Mouse (Mus musculus): ENCODE data around the gene B3gnt9. TPM values are rescaled to one million over a fixed set of nuclear protein-coding genes. Genes with fewer than 3 reads are reported as not detected.

The B3gnt9 gene
- total RNA-seq, 2 experiments from 2014 or later = 0.27 to 0.37 TPM

- ATAC-seq (replicated peaks; ENCODE audit: poor library complexity) = peak; percentile 75
Observed at GRCm38 (mm10) chr8:105283074-105283473, 28.1 kb upstream of the B3gnt9 start.

- ATAC-seq (replicated peaks; ENCODE audit: poor library complexity) = no peak
Observed at GRCm38 (mm10) chr8:105282239-105282638, 27.3 kb upstream of the B3gnt9 start.

- ATAC-seq (replicated peaks; ENCODE audit: poor library complexity) = no peak
Observed at GRCm38 (mm10) chr8:105281821-105282220, 26.9 kb upstream of the B3gnt9 start.

GRCm38 (mm10) chr8:105280567-105280966 is 25.6 kb upstream of the B3gnt9 start:
- no peak for ATAC-seq (replicated peaks; ENCODE audit: poor library complexity)

GRCm38 (mm10) chr8:105278911-105279334 is 24.0 kb upstream of the B3gnt9 start:
- peak; percentile 78 for ATAC-seq (replicated peaks; ENCODE audit: poor library complexity)

- peak; percentile 68 for ATAC-seq (replicated peaks; ENCODE audit: poor library complexity)
Observed at GRCm38 (mm10) chr8:105276292-105277120, 21.6 kb upstream of the B3gnt9 start.

GRCm38 (mm10) chr8:105275840-105276239 is 20.9 kb upstream of the B3gnt9 start, which contains the start of gene Nol3:
Gene Nol3, plus strand, starts transcription at chr8:105276140.
- ATAC-seq (replicated peaks; ENCODE audit: poor library complexity) = no peak

GRCm38 (mm10) chr8:105275387-105275786 is 20.4 kb upstream of the B3gnt9 start:
- ATAC-seq (replicated peaks; ENCODE audit: poor library complexity) = no peak

- no peak for ATAC-seq (replicated peaks; ENCODE audit: poor library complexity)
Observed at GRCm38 (mm10) chr8:105270916-105271186, 15.9 kb upstream of the B3gnt9 start.

- ATAC-seq (replicated peaks; ENCODE audit: poor library complexity) = no peak
Observed at GRCm38 (mm10) chr8:105270101-105270915, 15.4 kb upstream of the B3gnt9 start.

GRCm38 (mm10) chr8:105269461-105269947 is 14.6 kb upstream of the B3gnt9 start, which contains the start of gene Hsf4:
Gene Hsf4, plus strand, starts transcription at chr8:105269801.
- ATAC-seq (replicated peaks; ENCODE audit: poor library complexity) = peak; percentile 27

GRCm38 (mm10) chr8:105269075-105269458 is 14.1 kb upstream of the B3gnt9 start:
- no peak for ATAC-seq (replicated peaks; ENCODE audit: poor library complexity)

GRCm38 (mm10) chr8:105268342-105269074 is 13.6 kb upstream of the B3gnt9 start:
- peak; percentile 6 for ATAC-seq (replicated peaks; ENCODE audit: poor library complexity)

- no peak for ATAC-seq (replicated peaks; ENCODE audit: poor library complexity)
Observed at GRCm38 (mm10) chr8:105266775-105267174, 11.8 kb upstream of the B3gnt9 start.

GRCm38 (mm10) chr8:105265128-105265527 is 10.2 kb upstream of the B3gnt9 start:
- ATAC-seq (replicated peaks; ENCODE audit: poor library complexity) = peak; percentile 61

- ATAC-seq (replicated peaks; ENCODE audit: poor library complexity) = peak; percentile 68
Observed at GRCm38 (mm10) chr8:105264024-105264982, 9.3 kb upstream of the B3gnt9 start, which contains the start of the genes Tradd and Fbxl8. Gene Tradd, minus strand, starts transcription at chr8:105264609. Gene Fbxl8, plus strand, starts transcription at chr8:105264648.

- no peak for ATAC-seq (replicated peaks; ENCODE audit: poor library complexity)
Observed at GRCm38 (mm10) chr8:105263244-105263912, 8.4 kb upstream of the B3gnt9 start.

GRCm38 (mm10) chr8:105261326-105261980 is 6.5 kb upstream of the B3gnt9 start:
- ATAC-seq (replicated peaks; ENCODE audit: poor library complexity) = no peak

All from megakaryocyte progenitor cell, adult 5-6 weeks (primary cell).